Mouse (Mus musculus) hindbrain, embryonic 13.5 days (tissue): Measurements from ENCODE around the gene Gm14214. TPM values are rescaled to one million over a fixed set of nuclear protein-coding genes. Genes with fewer than 3 reads are reported as not detected.

Experiments
- polyA plus RNA-seq: library from polyadenylated mRNA; unstranded; fragments of >200 nt; fragmentation: Nextera tagmentation; extraction: Ambion mirVana; gene quantifications from 2 replicates; pipeline ENCODE4 v1.2.1, GENCODE M21; 2015

The Gm14214 gene
- polyA plus RNA-seq, 1 experiment from 2014 or later = not detected

Other genes with a start within 250 kb of the Gm14214 start
- gene 1700003F12Rik, start 222.9 kb downstream of the Gm14214 start, polyA plus RNA-seq = 1.5 and 1.7 TPM in 2 replicates
- 0.43 and 0.55 TPM in 2 replicates for gene Actl10, start 218.3 kb downstream of the Gm14214 start, polyA plus RNA-seq
- 14.8 and 15.6 TPM in 2 replicates for gene Necab3, start 211.1 kb downstream of the Gm14214 start, polyA plus RNA-seq
- gene E2f1, start 200.1 kb downstream of the Gm14214 start, polyA plus RNA-seq = 8.9 and 9.1 TPM in 2 replicates
- 14.2 and 16.8 TPM in 2 replicates for gene Pxmp4, start 166.3 kb downstream of the Gm14214 start, polyA plus RNA-seq
- 1.9 and 2.3 TPM in 2 replicates for gene Zfp341, start 156.7 kb downstream of the Gm14214 start, polyA plus RNA-seq
- 0.51 TPM in 1 of 2 replicates, not detected in the other for gene 4930519P11Rik, start 156.6 kb downstream of the Gm14214 start, polyA plus RNA-seq
- gene Chmp4b, start 118.3 kb downstream of the Gm14214 start, polyA plus RNA-seq = 29.0 and 30.4 TPM in 2 replicates
- gene Raly, start 21.1 kb upstream of the Gm14214 start, polyA plus RNA-seq = 25.3 and 27.5 TPM in 2 replicates
- 1.4 TPM in 2 replicates for gene a, start 21.4 kb upstream of the Gm14214 start, polyA plus RNA-seq
- 83.9 and 87.3 TPM in 2 replicates for gene Eif2s2, start 122.9 kb upstream of the Gm14214 start, polyA plus RNA-seq
- gene Gm14226, start 248.2 kb upstream of the Gm14214 start, polyA plus RNA-seq = 0.16 and 0.44 TPM in 2 replicates